ENCODE assay signal across 22 mouse cellular contexts in the genomic region with DNA sequence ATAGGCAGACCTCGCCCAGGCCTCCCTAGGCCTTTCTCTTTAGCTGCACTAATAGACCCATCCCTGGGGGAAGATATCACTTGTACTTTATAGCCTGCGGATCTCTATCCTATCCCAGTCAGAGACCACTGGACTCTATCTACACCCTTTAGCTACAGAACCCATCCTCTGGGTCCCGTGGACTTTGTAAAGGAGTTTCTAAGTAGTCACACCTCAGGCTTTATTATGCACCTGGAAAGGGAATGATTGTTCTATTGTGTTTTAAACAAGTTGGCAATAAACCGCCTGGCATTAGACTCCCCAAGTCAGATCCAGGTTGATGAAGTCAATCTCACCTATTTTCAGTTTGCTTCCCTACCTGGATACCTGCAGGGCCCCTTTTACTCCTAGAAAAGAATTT. TPM values are rescaled to one million over a fixed set of nuclear protein-coding genes. Genes with fewer than 3 reads are reported as not detected.
A peak's percentile ranks its signal among the peaks of the same experiment; 100 is the strongest.
DNase-seq lines count a peak whose midpoint lies in the region; ATAC-seq and TF ChIP-seq lines count a peak whose summit lies in the region.
"Had no signal": no experiment of that assay in that cellular context is flagged by ENCODE, and none has a peak within 500 bp of the region (broad histone marks: within the 10 kb centered on the region; RNA-seq: fewer than 3 reads in every experiment).

No protein-coding gene starts in this region.

- no peak for ATAC-seq in liver, postnatal 0 days
- ATAC-seq: forebrain, embryonic 15.5 days; forebrain, postnatal 0 days had no signal

- H3K9ac ChIP-seq in ES-E14 (ENCODE audit: insufficient read depth, low read depth, low read length, poor library complexity, severe bottlenecking), result no peak overlapping the region
- H3K9ac ChIP-seq in liver, postnatal 0 days (replicated peaks), result no peak overlapping the region
- H3K9ac ChIP-seq: embryonic facial prominence, embryonic 13.5 days; embryonic facial prominence, embryonic 15.5 days; forebrain, embryonic 12.5 days; forebrain, embryonic 15.5 days; forebrain, postnatal 0 days had no signal

- peak; percentile 87 for DNase-seq in ES-CJ7 (ENCODE audit: low read depth, low spot score)
- peak; percentile 66 for DNase-seq in ES-E14 (ENCODE audit: low read depth, low spot score)
- peak; percentile 78 for DNase-seq in ZHBTc4 (ENCODE audit: low read depth, low spot score)
- DNase-seq in gastrocnemius, postnatal 4 days (ENCODE audit: low spot score in 2 of 2), result no peak
- no peak for DNase-seq in liver, postnatal 0 days
- DNase-seq: adrenal gland, adult 2 months; adrenal gland, postnatal 10 days; adrenal gland, postnatal 25 days; cerebellum, adult 11 months; cerebellum, adult 18-20 months; cerebellum, adult 8-10 months; cerebellum, adult 9-11 months; cerebellum, postnatal 14 days; cerebellum, postnatal 36 days; embryo, embryonic 11 days; forebrain, postnatal 0 days had no signal

- H3K27ac ChIP-seq in ES-E14 (ENCODE audit: insufficient read depth, low read depth, low read length, poor library complexity, severe bottlenecking), result no peak overlapping the region
- no peak overlapping the region for H3K27ac ChIP-seq in liver, postnatal 0 days (ENCODE audit: low read depth)
- H3K27ac ChIP-seq: embryonic facial prominence, embryonic 13.5 days; embryonic facial prominence, embryonic 15.5 days; forebrain, embryonic 10.5 days; forebrain, embryonic 12.5 days; forebrain, embryonic 15.5 days had no signal

- TF ChIP-seq EP300 in liver, postnatal 0 days (IDR thresholded peaks at IDR 0.05; ENCODE audit: low read depth), result no peak

- no peaks in the 10 kb centered on the region for H3K9me3 ChIP-seq in ES-E14 (ENCODE audit: control insufficient read depth, insufficient read depth, low read depth, low read length)
- H3K9me3 ChIP-seq in liver, postnatal 0 days (ENCODE audit: low read length), result no peaks in the 10 kb centered on the region
- H3K9me3 ChIP-seq: embryonic facial prominence, embryonic 13.5 days; embryonic facial prominence, embryonic 15.5 days; forebrain, embryonic 10.5 days; forebrain, embryonic 12.5 days; forebrain, embryonic 15.5 days had no signal

- WGBS in liver, postnatal 0 days (ENCODE audit: insufficient replicate concordance), result 91% methylated on average over 4 of the region's 4 CpGs

- TF ChIP-seq CTCF in liver, postnatal 0 days (IDR thresholded peaks at IDR 0.05; ENCODE audit: low read depth), result no peak

- no peak overlapping the region for H3K4me3 ChIP-seq in ES-E14 (ENCODE audit: insufficient read depth in 1 of 2, low read depth in 1 of 2, low read length in 2 of 2, poor library complexity in 1 of 2, severe bottlenecking in 1 of 2)
- no peak overlapping the region for H3K4me3 ChIP-seq in liver, postnatal 0 days (ENCODE audit: low read depth, low read length)
- H3K4me3 ChIP-seq: embryonic facial prominence, embryonic 13.5 days; embryonic facial prominence, embryonic 15.5 days; erythroblast, embryonic 14.5 days; forebrain, embryonic 10.5 days; forebrain, embryonic 12.5 days; forebrain, embryonic 15.5 days had no signal

- peaks cover 1 to 4% of the 10 kb centered on the region in 2 experiments; a peak in 1 of 4 replicates for H3K4me1 ChIP-seq in ES-E14 (ENCODE audit: control insufficient read depth in 2 of 2, insufficient read depth in 2 of 2, low read length in 2 of 2, poor library complexity in 1 of 2)
- peaks cover 2% of the 10 kb centered on the region; the same call in 1 of the 2 replicates for H3K4me1 ChIP-seq in liver, postnatal 0 days (ENCODE audit: insufficient read depth)
- H3K4me1 ChIP-seq: embryonic facial prominence, embryonic 13.5 days; embryonic facial prominence, embryonic 15.5 days had no signal

- no peak overlapping the region for H3K4me2 ChIP-seq in liver, postnatal 0 days (ENCODE audit: low read depth, low read length)
- H3K4me2 ChIP-seq: embryonic facial prominence, embryonic 13.5 days; embryonic facial prominence, embryonic 15.5 days; forebrain, embryonic 12.5 days; forebrain, embryonic 15.5 days had no signal

- in situ Hi-C loops in ES-E14 (cut with MboI; ENCODE audit: low sequenced_read_pairs in 2 of 2, unreplicated experiment in 2 of 2), result no loop called here

- no peaks in the 10 kb centered on the region for H3K36me3 ChIP-seq in ES-E14 (ENCODE audit: control insufficient read depth, insufficient read depth, low read length, poor library complexity, severe bottlenecking)
- 0 out of 2 replicates have a peak, but pooled peaks cover 4% of the 10 kb centered on the region for H3K36me3 ChIP-seq in liver, postnatal 0 days (replicated peaks; ENCODE audit: insufficient read depth, low read length)
- H3K36me3 ChIP-seq: embryonic facial prominence, embryonic 15.5 days had no signal

- H3K27me3 ChIP-seq in liver, postnatal 0 days (ENCODE audit: insufficient read depth, low read length), result no peaks in the 10 kb centered on the region
- H3K27me3 ChIP-seq: embryonic facial prominence, embryonic 13.5 days; embryonic facial prominence, embryonic 15.5 days; forebrain, embryonic 12.5 days; forebrain, embryonic 15.5 days had no signal

TF ChIP-seq in ES-E14, 5 proteins besides CTCF, POLR2A, EP300 and RAD21:
- no peak for TF ChIP-seq CHD2 (IDR thresholded peaks at IDR 0.05; ENCODE audit: low read depth, low read length)
- TF ChIP-seq ZNF384 (IDR thresholded peaks at IDR 0.05; ENCODE audit: low read depth, low read length), result no peak
- TF ChIP-seq ZC3H11A (IDR thresholded peaks at IDR 0.05; ENCODE audit: borderline replicate concordance, low read depth, low read length), result no peak
- no peak for TF ChIP-seq MAFK (IDR thresholded peaks at IDR 0.05; ENCODE audit: insufficient read depth, low read depth, low read length)
- TF ChIP-seq HCFC1 (IDR thresholded peaks at IDR 0.05; ENCODE audit: borderline replicate concordance, insufficient read depth, low read length), result no peak
TF ChIP-seq in ES-E14: peak in this region for 0.

RNA-seq across cellular contexts. Expression of a gene that starts 7.2 kb away (rescaled TPM):
- 55.1 and 64.1 TPM in 2 replicates for total RNA-seq in ES-E14 (2012; rRNA removed)
- 10 to 100 TPM; 65.2 to 72.5 TPM for total RNA-seq in gastrocnemius, postnatal 4 days (2021)
- polyA plus RNA-seq in liver, postnatal 0 days (2015; fragmentation: Nextera tagmentation; extraction: Ambion mirVana), result 9.1 and 12.3 TPM in 2 replicates

RNA-seq across cellular contexts. Expression of a gene that starts 22.9 kb away (rescaled TPM):
- 14.4 and 23.8 TPM in 2 replicates for total RNA-seq in ES-E14 (2012; rRNA removed)
- 10 to 100 TPM; 15.0 to 17.5 TPM for total RNA-seq in gastrocnemius, postnatal 4 days (2021)
- polyA plus RNA-seq in liver, postnatal 0 days (2015; fragmentation: Nextera tagmentation; extraction: Ambion mirVana), result 16.2 and 16.7 TPM in 2 replicates

RNA-seq across cellular contexts. Expression of a gene that starts 37.4 kb away (rescaled TPM):
- 47.8 and 50.2 TPM in 2 replicates for total RNA-seq in ES-E14 (2012; rRNA removed)
- 10 to 100 TPM; 23.9 to 25.9 TPM for total RNA-seq in gastrocnemius, postnatal 4 days (2021)
- polyA plus RNA-seq in liver, postnatal 0 days (2015; fragmentation: Nextera tagmentation; extraction: Ambion mirVana), result 6.2 and 6.5 TPM in 2 replicates

RNA-seq across cellular contexts. Expression of a gene that starts 50.0 kb away (rescaled TPM):
- 23.7 and 30.2 TPM in 2 replicates for total RNA-seq in ES-E14 (2012; rRNA removed)
- 10 to 100 TPM in 1 of 2 experiments, 1 to 10 TPM in 1; 8.3 to 10.6 TPM for total RNA-seq in gastrocnemius, postnatal 4 days (2021)
- 6.4 and 7.0 TPM in 2 replicates for polyA plus RNA-seq in liver, postnatal 0 days (2015; fragmentation: Nextera tagmentation; extraction: Ambion mirVana)

Comparison
In these comparisons a context has a peak if more than half of its experiments do, and no peak if none do; other contexts are left out.
1. DNase-seq: peak in ES-CJ7 (single experiment), ES-E14 (single experiment) and ZHBTc4 (single experiment); none in gastrocnemius, postnatal 4 days (0 of 2) and liver, postnatal 0 days (single experiment).